Mouse (Mus musculus): ENCODE data around the gene Cfap43.
A peak's percentile ranks its signal among the peaks of the same experiment; 100 is the strongest.
"Not testable (repeated sequence)": the region's sequence is repeated elsewhere in the genome, so short reads cannot be mapped to it uniquely, and the experiment has no call there.

Gene Cfap43

DNA sequence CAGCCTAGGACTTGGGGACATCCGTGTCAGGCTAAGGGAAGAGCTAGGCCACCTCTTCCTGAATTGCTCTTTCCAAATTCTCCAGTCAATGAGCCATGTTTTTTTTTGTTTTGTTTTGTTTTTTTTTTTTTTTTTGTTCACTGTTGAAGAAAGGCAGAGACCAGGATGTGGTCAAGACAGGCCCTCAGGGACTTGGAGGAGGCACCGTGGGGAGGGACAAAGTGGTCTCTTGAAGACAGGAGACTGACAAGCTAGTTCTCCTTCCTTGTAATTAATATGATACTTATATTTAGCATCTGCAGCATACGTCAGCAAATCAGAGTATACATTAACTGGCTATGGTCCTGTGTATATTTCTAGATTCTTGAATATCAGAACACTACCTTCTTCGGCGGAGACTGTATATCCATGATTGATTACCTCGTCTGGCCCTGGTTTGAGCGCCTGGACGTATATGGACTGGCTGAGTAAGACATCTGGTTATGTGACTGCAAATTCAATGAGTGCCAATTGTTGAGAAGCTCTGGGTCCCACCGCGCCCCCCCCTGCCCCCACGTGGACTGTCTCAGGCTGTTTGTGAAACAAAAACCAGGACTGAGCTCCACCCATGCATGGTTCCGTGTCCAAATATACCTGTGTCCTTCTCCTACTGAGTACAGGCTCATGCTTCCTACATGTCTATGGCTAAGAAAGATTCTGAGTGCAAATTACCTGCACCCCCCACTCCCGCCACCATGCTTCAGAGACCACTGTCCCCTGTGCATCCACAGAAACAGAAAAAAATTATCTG is 34.6 kb downstream of the Cfap43 start:
- no peak for DNase-seq

DNA sequence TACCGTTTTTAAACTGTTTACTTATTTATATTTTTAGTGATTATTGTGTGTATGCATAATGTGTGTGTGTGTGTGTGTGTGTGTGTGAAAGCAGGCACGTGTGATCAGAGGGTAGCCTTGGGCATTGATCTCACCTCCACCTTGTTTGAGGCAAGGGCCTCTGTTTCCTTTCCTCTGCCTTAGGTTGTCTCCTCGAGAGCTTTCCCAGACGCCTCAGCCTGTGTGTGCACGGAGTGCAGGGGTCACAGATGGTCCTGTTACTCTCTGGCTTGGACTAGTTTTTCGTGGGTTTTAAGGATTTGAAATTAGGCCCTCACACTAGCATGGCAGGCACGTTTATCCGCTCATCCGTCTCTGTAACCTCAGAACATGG is 36.2 kb downstream of the Cfap43 start:
- DNase-seq, result no peak

DNA sequence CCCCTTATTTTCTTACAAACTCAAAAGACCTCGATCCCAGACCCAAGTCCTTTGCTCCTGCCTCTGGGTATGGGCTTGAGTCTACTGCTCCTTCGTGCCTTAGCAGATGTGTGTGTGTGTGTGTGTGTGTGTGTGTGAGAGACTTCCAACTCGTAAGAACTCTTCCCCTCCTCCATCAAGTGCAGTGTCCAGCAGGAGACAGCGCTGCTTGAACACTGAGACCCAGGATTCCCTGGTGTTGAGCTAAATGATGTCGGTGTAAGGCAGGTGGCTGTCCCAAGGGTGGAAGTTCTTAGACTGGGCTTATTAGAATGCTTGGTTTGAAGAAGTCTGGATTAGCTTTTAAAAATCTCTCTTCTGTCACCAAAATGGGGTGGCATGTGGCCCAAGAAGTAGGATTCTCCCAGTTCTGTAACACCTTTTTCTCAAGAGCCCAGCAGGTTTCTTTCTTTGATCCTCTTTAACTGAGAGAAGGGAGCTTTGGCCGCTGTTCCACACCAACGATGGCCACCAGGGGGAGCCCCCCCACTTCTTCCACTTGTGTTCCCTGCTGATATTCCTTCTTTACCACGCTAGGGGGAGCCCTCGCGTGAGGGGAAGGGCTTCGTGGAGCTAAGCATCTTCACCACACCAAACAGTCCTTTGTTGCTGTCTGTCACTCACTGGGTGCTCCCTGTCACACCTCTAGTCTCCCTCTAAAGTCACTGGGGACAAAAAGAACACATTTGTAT is 36.8 kb downstream of the Cfap43 start:
- DNase-seq, result peak; percentile 81

DNA sequence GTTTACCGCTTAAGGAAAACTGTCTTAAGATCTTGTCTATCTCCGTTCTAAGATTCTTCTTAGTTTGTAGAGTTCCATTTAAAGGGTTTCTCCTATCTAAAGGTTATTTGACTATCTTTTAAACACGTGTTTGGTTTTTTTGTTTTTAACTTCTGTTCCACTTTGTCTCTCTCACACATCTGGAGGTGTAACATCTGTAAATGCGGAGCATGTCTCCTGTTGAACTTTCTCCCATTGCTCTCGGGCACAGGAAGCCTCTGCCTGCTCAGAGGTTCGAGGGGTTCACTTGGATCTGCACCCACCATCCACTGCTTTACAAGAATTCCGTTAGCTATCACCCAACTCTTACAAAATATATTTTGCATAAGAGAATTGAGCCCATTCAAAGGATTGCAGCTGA is 37.5 kb downstream of the Cfap43 start:
- DNase-seq, result no peak

DNA sequence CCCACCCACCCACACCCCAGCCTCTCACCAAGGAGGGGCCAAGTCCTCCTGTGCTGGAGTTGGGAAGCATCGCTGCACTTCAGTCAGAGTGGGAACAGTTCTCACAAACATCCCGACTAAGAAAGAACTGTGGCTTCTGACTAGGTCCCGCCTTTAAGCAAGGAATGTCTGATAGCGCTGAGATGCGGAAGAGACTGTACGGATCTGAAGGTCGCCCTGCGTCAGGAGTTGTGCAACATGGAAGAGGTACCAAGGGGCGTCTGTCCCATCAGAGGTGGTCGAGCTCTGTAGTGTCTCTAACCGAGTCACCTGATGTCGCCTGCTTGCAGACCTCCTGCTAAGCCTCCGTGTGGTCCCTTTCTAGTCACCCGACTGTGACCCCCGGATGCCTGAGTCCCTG is 42.8 kb downstream of the Cfap43 start:
- no peak for DNase-seq

DNA sequence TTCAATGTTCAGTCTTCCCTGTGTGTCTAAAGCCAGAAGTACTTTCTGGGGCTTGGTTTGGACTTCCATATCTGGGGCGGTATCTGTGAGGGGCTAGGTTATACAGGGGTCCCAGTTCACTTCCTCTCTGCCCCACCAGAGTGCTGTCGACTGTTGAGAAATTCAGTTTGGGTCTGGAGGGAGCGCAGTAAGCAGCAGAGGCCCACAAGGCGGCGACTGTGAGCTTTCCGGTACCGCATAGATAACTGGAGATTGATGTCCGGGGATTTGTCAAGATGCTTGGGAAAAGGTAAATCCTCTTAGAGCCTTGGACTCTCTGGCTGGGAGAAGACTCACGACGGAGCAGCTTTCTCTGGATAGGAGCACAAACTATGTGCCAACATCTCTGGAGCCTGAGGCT is 47.6 kb downstream of the Cfap43 start:
- DNase-seq, result no peak

DNA sequence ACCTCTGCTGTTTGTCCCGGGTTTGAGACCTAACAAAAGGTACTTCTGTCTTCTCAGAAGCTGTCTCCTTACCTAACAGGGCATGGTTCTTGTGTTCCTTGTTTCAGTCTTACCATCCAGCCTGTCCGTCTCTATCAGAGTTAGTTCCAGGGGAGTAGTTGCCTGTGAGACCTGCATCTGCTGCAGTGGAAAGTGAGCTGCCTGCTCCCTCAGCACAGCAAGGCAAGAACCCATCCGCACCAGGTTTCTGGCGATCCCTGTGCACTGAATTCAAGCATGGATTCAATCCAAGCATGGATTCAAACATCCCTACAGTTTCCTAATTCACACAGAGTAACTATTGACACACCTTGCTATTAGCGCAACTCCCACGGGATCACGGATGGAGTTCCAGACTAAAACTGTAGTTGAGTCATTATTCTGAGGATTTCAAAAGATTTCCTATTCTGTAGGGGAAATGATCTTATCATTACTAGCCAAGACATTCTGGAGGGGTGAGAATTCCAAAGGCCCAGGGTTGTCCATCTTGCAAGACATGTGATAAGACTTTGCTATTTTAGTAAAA is 48.9 kb downstream of the Cfap43 start:
- no peak for DNase-seq

DNA sequence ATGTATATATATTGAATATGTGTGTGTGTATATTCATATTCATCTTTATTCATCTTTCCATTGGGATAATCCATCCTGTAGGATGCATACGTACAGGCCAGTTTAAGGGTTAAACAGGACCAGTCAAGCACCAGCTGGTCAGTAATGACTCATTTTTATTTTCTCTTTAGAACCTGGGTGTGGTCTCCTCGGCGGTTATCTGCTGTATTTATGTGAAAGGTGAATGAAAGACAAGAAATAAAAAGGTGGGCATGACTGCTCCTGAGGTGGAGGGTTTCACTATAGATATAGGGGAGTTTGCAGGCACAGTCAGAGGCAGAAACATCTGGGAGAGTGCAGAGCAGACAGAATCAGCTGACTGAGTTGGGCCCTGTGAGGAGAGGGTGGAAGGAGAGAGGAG is 49.6 kb downstream of the Cfap43 start:
- no peak for DNase-seq

DNA sequence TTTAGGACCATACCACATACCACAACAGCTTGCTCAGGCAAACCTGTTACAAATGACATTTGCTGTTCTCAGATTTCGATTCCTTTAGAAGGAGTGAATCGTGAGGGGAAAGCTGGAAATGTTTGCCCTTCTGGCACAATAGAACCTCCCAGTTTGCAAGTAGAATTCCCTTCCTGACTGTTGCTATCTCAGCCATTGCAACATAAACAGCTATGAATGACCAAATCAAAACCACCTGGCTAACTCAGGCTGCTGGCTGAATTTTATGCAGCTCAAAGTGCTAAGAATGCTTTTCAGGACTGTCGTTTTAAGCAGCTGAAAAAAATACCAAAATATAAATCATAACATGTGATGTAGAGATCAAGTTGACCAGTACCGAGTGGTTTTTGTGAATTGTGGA is 50.1 kb downstream of the Cfap43 start:
- DNase-seq, result no peak

DNA sequence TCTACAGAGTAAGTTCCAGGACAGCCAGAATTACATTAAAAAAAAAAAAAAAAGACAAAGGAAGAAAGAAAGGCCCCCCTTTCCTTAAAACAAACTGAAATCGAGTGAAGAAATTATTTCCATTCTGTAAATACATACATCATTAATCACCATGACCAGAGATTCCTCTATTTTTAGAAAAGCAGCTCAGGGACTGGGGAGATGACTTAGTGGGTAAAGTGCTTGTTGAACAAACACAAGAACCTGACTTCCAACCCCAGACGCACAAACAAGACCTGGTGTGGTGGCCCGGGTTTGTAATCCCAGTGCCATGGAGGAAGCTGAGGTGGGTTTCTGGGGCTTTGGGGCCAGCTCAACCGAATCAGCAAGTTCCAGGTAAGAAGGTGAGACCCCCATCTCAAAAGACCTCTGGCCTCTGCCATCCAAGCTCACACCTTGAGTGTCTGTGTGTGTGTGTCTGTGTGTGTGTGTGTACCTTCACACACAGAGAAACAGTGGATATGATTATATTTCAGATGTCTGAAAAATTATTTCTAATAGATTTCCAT is 51.4 kb downstream of the Cfap43 start:
- DNase-seq, result no peak

DNA sequence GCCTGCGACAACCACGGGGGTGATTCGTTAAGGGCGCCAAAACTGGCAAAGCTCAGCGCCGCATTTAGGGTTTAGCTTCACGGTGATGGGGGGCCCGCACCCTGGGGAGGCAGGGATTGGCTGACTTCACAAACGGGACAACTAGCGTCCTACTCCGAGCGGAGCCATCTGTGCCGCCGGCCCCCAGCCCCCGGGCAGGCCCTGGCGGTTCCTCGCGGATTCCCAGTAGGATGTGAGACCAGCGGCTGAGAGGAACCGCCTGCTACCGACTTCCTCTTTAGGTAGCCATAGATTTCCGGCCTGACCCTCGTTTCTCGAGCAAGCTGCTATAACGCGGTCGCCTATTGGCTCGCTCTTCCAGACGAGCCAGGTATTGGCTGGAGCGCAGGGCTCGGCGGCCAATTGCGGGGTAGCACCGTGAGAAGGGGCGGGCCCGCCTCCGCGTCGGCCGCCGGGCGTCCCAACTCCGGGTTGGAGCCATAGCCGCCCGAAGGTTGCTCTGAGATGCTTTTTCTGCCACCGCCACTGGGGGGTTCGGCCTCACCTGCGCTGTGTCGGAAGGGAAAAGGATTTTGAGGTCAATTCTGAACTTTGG is 53.6 kb downstream of the Cfap43 start, which contains the start of gene Gsto2:
Gene Gsto2, plus strand, starts transcription at position 182 of the 595 bp plus-strand sequence.
- DNase-seq, result peak; percentile 96

DNA sequence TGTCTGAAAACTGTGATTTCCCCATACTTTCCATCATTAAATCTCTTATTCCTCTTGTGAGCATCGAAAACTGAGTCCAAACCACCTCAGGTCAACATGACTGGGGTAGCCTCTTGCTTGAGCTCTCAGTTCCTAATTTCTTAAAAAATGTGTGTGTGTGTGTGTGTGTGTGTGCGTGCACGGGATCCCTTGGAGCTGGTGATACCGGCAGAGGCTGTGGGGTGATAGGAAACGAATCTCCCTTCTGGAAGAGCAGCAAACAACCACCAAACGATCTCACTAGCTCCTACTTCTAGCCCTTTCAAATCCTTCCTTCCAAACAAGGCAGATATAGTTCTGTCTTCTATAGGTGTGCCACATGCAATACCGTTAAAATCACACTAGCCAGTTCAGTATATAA is 54.4 kb downstream of the Cfap43 start:
- DNase-seq, result no peak

DNA sequence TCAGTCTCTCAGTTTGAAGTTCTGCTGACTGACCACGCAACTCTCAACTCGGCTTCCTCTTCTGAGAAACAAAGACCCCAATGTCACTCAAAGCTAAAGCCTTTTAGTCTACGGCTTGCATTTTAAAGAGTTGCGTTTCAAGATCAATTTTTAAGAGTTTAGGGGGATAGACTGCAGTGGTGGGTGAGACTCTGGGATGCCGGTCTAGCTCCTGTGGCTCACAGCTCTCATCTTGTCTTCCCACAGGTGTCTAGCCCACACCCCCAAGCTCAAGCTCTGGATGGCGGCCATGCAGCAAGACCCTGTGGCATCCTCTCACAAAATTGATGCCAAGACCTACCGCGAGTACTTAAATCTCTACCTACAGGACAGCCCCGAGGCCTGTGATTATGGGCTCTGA is 55.0 kb downstream of the Cfap43 start:
- DNase-seq, result no peak

DNA sequence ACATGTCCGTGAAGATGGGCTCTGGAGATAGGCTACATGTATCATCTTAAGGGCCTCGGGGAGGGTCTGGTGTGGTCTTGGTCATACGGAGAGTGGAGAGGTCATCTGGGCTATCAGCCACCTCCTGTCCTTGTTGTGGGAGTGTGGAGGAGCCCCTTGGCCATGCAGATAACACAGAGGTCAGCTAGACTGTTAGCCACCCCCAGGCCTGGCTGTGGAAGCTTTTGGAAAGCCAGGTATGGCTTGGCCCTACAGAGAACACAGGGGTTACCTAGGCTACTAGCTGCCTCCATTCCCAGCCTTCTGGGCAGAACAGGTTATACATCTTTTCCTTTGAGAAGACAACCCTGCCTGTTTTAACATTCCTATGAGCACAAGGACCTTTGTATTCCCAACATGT is 56.5 kb downstream of the Cfap43 start:
- DNase-seq, result no peak

DNA sequence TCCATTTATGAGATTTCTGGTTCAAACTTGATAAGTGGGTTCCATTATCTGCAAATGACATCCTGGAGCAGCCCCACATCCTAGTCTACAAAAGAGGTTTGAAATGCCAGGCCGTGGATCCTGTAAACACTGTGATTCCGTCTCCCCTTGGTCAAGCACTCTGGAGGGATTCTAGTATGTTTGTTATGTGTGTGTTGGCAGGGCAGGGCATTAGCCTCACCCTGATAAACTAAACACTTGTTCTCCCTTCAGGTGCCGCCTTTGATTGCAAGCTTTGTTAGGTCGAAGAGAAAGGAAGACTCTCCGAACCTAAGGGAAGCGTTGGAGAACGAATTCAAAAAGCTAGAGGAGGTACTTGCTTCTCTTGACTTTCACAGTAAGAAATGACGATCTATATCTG is 59.9 kb downstream of the Cfap43 start:
- DNase-seq, result no peak

DNA sequence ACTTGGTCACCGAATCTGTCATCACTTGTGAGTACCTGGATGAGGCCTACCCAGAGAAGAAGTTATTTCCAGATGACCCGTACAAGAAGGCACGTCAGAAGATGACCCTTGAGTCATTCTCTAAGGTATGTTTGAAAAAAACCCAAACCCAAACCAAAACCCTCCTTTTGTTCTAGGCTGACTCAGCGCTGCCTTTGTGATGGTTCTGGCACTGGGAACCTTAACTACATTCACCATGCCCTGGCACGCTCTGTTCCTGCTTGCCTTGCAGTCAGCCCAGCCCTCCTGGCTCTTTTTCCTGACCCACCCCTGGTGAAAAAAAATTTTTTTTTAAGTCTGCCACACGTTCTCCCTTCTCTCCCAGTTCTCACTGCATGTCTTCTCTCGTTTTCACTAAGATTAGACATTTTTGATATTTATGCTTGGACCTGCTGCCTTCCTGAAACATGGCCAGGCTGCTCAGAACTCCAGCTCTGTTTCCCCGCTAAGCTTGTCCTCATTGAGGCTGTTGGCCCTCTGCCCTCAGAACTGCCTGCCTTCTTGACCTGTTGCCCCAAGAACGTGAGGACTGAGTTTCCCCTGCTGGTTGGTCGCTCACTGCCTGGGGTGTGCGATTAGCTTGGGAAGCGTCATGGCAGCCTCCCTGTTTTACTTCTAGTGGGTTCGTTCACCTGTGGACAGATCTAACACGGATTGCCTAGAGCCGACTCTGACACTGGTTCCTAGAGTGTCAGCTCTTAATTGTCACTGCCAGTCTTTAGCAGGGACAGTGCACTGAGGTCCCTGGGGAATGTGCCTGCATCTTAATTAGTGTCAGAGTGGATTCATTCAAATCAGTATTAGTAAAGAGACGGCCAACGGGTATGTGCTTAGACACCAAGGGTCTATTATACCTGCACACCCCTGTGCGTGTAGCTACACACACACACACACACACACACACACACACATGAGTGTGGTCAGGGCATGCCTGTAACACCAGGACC is 60.8 kb downstream of the Cfap43 start:
- DNase-seq, result no peak

DNA sequence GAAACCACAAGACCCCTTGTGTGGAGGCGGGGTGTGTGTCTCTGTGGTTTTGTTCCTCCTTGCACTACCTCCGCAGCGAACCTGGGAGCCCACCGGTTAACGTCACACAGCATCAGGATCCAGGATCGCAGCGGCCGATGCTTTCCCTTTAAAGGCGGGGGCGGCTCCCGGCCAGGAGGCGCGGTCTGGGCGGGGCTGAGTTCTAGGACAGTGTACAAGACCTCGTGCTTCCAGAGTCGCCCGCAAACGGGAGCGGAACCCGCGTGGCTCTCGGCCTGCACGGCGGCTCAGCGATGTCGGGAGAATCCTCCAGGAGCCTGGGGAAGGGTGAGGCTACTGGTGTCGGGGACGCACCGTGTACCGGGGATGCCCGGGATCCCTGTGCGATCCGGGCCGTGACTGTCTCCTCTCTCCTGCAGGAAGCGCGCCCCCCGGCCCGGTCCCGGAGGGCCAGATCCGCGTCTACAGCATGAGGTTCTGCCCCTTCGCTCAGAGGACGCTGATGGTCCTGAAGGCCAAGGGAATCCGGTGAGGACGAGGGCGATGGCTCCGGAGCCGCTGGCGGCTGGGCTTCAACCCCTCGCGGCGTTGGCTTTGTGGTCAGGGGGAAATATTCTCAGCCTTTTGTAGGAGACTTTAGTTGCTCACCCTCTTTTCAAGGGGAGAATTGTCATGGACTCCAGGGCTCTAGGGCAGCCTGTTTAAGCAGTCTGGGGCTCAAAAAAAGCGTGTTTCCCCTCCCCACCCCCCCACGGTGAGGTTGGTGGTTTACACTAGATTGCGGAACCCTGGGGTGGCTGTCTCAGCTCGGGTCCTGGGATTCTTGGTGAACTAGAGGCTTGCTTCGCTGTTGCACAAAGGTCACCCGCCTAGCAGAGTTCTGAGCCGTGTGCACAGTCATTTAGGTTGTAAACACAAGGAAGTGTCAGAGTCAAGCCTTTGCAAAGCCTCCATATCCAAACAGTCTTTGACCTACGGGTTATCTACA is 64.0 kb downstream of the Cfap43 start, which contains the start of gene Gsto1:
Gene Gsto1, plus strand, starts transcription at position 175 of the 988 bp plus-strand sequence.
- DNase-seq, result peak; percentile 93

DNA sequence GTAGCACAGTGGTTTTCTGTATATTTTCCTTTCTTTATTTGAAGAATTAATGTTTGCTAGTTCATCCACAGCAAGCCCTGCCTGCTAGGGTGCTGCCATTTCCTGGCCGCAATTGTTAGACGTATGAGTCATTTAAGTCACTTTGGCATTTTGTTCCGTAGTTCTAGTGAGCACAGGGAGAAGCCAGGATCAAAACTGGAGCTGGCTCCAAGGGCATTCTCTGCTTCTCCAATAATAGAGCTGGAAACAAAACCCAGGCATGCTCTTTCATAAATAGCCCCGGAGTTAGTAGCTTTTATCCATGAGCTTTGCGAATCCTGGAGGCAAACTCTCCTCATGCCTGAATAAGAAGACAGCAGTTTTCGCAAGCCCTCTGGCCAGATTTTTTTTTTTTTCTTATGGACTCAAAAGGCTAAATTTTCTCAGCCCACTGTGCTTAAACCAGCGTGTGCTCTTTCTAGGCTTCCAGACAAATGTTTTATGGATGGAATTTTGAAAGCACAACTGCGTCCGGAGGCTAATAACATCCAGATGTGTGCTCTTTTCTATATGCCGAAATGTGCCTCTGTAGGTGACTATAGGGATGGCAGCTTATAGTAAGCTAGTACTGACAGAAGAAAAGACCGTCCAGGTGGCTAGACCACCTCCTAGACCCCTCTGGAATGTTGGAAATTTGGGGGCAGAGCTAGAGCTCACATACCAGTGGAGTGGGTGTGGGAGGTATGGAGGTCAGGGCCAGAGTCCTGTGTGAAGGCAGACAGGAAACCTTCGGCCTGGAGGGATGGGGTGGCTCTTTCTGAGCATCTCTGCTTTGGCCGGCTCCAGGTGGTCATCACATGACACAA is 64.9 kb downstream of the Cfap43 start:
- no peak for DNase-seq

DNA sequence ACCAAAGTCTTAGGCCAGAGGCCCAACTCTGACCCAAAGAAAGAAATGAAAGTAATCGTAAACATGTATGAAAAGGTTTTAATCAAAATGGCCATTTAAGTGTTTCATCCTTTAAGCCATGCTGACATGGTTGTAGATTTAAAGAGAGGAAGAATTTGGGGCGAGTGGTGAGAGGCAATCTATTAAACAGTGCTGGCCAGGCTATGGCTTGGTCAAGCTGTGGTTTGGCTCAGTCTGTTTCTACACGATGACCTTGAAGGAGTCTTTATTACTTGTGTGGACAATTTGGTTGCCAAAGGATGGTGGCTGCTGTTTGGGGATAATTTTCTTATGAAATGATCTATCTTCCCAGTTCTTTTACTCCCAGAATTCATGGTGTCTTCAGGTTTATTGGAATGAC is 66.0 kb downstream of the Cfap43 start:
- DNase-seq, result no peak

DNA sequence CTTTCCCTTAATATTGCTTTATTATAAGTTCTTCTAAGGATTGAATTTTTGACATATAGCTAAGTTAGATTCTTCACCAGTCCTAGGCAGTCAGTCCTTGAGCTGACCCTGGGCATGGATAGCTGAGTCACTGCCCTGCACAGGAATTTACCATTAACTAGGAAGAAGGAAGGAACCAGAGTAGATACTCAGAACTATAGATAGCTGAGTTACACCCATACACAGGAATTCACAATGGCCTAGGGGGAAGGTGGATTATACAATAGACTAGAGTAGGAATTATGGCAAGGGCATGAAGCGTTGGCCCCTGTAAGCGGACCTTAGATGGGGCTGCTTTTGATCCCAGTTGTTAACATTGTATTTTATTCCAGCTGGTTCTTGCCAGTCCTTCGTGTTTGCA is 67.0 kb downstream of the Cfap43 start:
- DNase-seq, result not testable (repeated sequence)

Measured in kidney, postnatal 14 days (tissue).